Mouse (Mus musculus) embryonic stem cell, embryonic (primary cell): ENCODE measurements around the gene Itga5.

Source experiments
- CTCF ChIA-PET, 4 experiments: fragments of 300-600 bp in 2 of 4; fragments of 350-600 bp in 2 of 4; sonication (Branson Sonifier 250); formaldehyde crosslinking; loops; one replicate each; lab custom pipeline; 2022; ENCODE audit warnings: inconsistent platforms in 2 of 4; lab: Charles Lee
- POLR2A ChIA-PET, 4 experiments: fragments of 300-600 bp in 2 of 4; fragments of 350-600 bp in 2 of 4; sonication (Branson Sonifier 250); formaldehyde crosslinking; loops; one replicate each; lab custom pipeline; 2022; ENCODE audit warnings: antibody characterized with exemption in 4 of 4, inconsistent platforms in 1 of 4; lab: Charles Lee

The Itga5 gene

DNA sequence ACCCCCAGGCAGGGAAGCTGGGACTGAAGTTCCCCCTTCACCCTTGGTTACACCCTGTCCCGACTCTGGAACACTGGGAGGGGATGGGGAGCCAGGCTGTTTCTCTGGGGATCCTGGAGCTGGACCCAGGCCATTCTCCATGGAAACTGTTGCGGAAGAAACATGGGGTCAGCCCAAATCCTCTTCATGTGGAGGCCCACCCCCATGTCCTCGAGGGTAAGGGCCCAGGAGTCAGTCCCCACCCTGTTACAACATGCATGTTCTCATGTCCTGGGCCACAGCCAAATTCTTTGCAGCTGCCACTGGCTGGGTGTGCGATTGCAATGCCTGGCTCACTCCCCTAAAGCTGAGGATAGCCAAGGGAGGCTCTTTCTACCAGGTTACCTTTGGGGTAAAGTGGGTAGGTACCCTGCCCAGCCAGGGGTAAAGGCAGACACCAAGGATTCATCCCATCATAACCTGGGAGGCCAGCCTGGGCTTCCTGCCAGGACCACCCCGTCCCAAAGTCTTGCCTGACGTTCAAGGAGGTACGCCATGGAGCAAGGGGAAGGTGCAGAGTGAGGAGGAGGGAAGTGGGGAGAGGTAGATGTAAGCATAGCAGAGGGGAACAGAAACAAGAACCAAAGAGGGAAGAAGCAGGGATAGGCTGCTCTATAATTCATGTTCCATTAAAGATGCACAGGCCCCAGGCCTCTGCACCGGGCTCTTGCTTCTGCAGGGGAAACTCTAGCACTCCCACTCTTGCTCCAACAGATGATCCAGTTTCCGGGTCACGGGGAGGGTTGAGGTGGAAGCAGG lies 50.4 kb downstream of the Itga5 start:
- CTCF ChIA-PET, result interaction anchor here (0.5 to 11.5 kb wide), 90 partner anchors 8 to 594 kb away, joined by 3 to 126 read pairs (median 6); partner anchors contain the start of genes Copz1 (in 3 of the 4), Zfp385a (in 3 of the 4) and Calcoco1 (in 1 of the 4)

DNA sequence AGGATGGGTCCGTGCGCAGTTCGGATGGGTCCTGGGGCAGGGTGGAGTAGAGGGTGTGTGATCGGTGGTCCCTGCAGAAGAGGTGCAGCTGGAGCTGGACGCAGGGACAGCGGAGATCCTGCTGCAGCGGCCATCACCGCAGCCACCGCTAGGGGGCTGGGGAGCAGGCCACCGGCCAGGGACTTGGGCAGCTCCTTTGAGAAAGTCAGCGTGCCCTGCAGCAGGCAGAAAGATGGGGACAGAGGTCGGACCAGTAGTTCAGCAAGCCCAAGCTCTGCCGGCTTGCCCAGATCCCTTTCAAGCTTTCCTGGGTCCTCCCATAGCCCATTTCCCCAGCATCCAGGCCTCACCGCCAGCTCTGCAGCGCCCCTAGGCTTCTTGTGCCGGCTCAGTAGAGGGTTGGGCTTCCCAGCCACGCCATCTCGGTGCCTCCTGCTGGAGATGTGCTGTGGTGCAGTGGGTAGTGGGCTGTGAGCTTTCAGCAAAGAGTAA lies 51.5 kb downstream of the Itga5 start:
- ChIA-PET POLR2A (interaction anchor here (0.7 to 2.0 kb wide), 40 partner anchors 9 to 644 kb away, joined by 3 to 22 read pairs (median 4); partner anchors contain the start of genes Copz1 (in 3 of the 4), Cbx5 (in 2 of the 4) and Hnrnpa1 (in 2 of the 4)), CTCF (interaction anchor here (0.5 to 11.5 kb wide), 138 partner anchors 8 to 682 kb away, joined by 3 to 126 read pairs (median 5); partner anchors contain the start of genes Copz1 (in 3 of the 4), Zfp385a (in 3 of the 4), Calcoco1 (in 1 of the 4) and Cbx5 (in 1 of the 4))

More for the DNA sequence above, 50.4 kb downstream of the Itga5 start:
- POLR2A ChIA-PET, result interaction anchor here in 3 of 4 experiments (0.9 to 2.0 kb wide), 23 partner anchors 8 to 645 kb away, joined by 3 to 22 read pairs (median 5); partner anchors contain the start of genes Cbx5 (in 1 of the 3), Copz1 (in 1 of the 3) and Hnrnpa1 (in 1 of the 3)

DNA sequence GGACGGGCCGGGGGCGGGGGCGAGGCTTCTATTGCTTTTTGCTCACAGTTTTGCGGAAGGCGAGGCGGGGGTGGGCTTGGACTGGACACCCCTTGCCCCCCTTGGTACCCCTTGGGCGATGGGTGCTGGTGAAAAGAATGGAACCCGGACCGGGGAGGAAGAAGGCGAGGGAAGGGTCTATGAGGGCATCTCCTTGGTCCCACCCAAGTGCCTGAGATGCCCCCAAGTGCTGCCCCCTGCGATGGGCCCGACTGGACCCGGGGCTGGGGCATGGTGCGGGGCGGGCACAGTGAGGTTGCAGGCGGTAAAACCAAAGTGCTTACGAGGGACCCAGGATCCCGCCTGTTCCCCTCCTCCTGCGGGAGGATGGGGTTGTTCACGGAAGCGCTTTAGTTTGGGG lies 52.4 kb downstream of the Itga5 start:
- ChIA-PET POLR2A (interaction anchor here (0.6 to 2.6 kb wide), 8 partner anchors 9 to 131 kb away, joined by 3 to 13 read pairs (median 4); partner anchors contain the start of gene Copz1 (in 1 of the 4)), CTCF (interaction anchor here (0.6 to 13.9 kb wide), 28 partner anchors 8 to 316 kb away, joined by 3 to 250 read pairs (median 4); partner anchors contain the start of genes Copz1 (in 1 of the 4) and Hoxc6 (in 1 of the 4))

DNA sequence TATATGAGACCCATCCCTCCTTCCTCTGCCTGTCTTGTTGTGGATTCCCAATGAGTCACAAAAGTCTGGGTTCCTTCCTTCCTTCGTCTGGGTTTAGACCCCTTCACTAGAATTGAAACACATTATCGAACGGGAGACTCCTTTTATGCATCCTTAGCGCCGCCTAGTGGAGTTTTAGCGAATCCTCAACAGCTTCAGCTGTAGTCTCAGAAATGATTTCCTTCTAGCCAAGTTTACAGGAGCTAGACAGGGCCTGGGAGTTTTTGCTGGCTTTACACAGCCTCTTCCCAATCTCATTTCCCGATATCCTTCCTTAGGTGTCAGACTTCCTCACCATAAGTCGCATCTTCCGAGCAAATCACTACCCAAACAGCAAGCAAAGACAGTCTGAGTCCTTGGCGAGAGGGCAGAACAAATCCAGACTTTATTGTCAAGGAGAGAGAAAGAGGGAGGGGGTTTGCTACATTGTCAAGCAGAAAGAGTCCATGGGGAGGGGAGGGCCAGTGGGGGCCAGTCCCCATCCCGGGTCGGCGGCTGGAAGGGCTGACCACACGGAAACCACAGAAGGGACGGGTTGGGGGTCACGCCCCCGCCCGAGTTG lies 53.0 kb downstream of the Itga5 start:
- ChIA-PET POLR2A (interaction anchor here (0.6 to 2.6 kb wide), 10 partner anchors 10 to 579 kb away, joined by 3 to 13 read pairs (median 4); partner anchors contain the start of gene Copz1 (in 1 of the 4)), CTCF (interaction anchor here (0.5 to 13.9 kb wide), 36 partner anchors 8 to 316 kb away, joined by 3 to 250 read pairs (median 4); partner anchors contain the start of genes Copz1 (in 1 of the 4) and Hoxc6 (in 1 of the 4))

DNA sequence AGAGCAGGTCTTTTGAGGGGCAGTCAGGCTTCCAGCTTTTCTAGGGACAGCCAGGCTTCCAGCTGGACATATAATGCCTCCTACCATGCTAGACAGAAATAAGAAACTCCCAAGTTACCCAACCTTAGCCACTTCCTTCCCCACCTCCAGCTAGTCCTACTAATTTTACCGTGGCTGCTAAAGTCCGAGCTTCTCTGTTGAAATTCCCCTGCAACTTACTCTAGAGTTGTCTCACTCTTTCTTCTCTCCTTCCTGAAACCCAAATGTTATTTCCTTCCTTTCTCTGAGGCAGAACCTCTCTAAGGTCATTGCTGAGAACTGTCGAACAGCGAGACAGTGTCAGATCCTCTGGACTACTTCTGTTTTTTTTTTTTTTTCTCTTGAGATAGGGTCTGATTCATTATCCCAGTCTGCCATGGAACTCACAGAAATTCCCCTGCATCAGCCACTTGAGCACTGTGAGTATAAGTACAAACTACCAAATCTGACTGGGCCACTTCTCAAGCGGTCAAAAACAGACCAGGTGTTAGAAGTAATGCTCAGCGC lies 56.1 kb downstream of the Itga5 start, which contains the start of gene Gpr84:
TSS of gene Gpr84 (minus strand) at position 248 of the 546 bp plus-strand sequence.
- ChIA-PET POLR2A (interaction anchor here (0.5 to 17.4 kb wide), 17 partner anchors 10 to 326 kb away, joined by 3 to 211 read pairs (median 4); partner anchors contain the start of genes Cbx5 (in 2 of the 4), Copz1 (in 1 of the 4) and Hnrnpa1 (in 1 of the 4)), CTCF (interaction anchor here (0.6 to 13.9 kb wide), 18 partner anchors 8 to 1062 kb away, joined by 3 to 250 read pairs (median 6); no protein-coding TSS in a partner anchor)

DNA sequence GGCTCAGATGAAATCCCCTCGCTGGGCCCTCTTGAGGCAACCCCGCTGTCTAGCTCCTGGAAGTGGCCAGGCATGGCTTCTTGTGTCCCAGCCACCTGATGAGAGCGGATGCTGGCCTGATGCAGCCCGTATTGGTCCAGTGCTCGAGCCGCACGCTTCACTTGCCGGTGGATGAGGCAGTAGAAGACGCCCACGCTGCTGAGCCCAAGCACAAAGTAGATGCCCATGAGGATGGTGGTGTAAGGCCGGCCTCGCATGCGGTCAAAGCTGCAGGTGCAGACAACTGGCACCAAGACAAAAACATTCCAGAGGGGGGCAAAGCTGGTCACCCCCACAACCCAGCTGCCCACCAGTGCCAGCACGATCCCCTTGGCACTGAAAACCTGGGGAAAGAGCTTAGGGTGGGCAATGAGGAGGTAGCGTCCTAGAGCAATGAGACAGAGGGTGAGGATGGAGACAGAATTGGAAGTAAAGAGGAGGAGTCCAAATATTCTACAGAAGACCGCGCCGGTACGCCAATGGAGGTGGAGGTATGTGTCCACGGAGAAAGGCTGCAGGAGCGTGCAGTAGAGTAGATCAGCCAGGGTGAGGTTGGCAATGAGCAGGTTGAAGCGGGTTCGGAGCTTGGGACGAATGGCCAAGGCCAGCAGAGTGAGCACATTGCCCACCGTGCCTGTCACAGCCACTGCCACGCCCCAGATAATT lies 57.5 kb downstream of the Itga5 start:
- ChIA-PET CTCF (interaction anchor here (0.5 to 13.9 kb wide), 51 partner anchors 9 to 824 kb away, joined by 3 to 250 read pairs (median 5); partner anchors contain the start of genes Copz1 (in 2 of the 4), Cbx5 (in 1 of the 4), Hoxc10 (in 1 of the 4) and Zfp385a (in 1 of the 4)), POLR2A (interaction anchor here (0.5 to 17.4 kb wide), 35 partner anchors 9 to 378 kb away, joined by 3 to 211 read pairs (median 4); partner anchors contain the start of genes Copz1 (in 3 of the 4), Cbx5 (in 2 of the 4) and Hnrnpa1 (in 1 of the 4))

DNA sequence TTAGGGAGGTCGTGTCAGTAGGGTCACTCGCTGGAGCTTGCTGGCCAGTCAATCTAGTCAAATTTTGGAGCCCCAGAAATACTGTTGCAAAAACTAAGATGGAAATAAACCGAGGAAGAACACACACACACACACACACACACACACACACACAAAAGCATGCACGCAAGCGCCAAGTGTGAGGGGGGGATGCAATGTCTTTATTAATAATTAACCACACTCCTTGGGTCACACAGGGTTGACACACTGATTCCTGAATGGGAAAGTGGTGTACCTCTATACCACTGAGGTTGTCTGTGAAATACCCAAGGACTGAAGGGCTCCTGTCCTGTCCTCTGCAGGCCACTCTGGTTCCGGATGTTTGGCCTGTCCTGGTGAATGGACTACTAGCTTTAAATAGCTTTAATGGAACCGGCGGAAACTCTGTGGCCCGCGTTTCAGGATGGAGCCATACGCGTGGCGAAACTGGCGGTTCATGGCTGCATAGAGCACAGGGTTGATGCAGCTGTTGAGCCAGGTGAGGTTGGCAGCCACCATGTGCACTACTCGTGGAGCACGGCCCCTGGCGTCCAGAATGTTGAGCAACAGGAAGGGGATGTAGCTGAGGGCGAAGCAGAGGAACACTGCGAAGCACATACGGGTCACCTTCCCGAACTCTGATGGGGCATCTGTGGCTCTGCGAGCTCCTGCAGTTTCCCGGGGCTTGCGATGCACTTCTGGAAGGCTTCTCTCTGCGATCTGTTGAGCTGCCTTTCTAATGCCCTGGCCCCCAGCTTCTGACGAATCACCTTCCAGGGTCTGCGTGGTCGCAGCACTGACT lies 58.3 kb downstream of the Itga5 start:
- ChIA-PET POLR2A (interaction anchor here (0.5 to 17.4 kb wide), 36 partner anchors 10 to 377 kb away, joined by 3 to 211 read pairs (median 4); partner anchors contain the start of genes Copz1 (in 3 of the 4), Cbx5 (in 2 of the 4) and Hnrnpa1 (in 1 of the 4)), CTCF (interaction anchor here (0.5 to 13.9 kb wide), 61 partner anchors 7 to 823 kb away, joined by 3 to 250 read pairs (median 5); partner anchors contain the start of genes Copz1 (in 2 of the 4), Cbx5 (in 1 of the 4), Hoxc10 (in 1 of the 4) and Zfp385a (in 1 of the 4))

DNA sequence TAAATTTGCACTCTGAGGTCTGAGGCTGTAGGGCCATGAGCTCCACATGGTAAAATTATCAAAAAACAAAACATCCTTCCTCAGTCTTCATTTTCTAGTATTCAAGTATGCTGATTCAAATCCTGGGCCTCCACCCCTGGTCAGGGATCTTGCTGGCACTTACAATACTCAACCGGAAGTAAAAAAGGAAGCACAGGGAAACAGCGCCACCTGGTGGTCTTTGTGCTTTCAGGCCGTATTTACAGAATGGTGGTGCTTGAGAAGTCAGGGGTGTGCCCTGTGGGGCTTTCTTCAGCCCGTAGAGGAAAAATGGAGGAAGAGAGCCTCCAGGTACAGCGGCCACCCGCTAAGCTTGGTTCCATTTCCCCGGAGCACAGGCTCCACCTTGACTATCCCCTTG lies 59.4 kb downstream of the Itga5 start:
- ChIA-PET POLR2A (interaction anchor here in 2 of 4 experiments (0.6 to 17.4 kb wide), 14 partner anchors 8 to 121 kb away, joined by 3 to 211 read pairs (median 9); partner anchors contain the start of genes Cbx5 (in 1 of the 2), Copz1 (in 1 of the 2) and Hnrnpa1 (in 1 of the 2)), CTCF (interaction anchor here in 3 of 4 experiments (0.6 to 13.9 kb wide), 19 partner anchors 8 to 631 kb away, joined by 4 to 250 read pairs (median 11); no protein-coding TSS in a partner anchor)

DNA sequence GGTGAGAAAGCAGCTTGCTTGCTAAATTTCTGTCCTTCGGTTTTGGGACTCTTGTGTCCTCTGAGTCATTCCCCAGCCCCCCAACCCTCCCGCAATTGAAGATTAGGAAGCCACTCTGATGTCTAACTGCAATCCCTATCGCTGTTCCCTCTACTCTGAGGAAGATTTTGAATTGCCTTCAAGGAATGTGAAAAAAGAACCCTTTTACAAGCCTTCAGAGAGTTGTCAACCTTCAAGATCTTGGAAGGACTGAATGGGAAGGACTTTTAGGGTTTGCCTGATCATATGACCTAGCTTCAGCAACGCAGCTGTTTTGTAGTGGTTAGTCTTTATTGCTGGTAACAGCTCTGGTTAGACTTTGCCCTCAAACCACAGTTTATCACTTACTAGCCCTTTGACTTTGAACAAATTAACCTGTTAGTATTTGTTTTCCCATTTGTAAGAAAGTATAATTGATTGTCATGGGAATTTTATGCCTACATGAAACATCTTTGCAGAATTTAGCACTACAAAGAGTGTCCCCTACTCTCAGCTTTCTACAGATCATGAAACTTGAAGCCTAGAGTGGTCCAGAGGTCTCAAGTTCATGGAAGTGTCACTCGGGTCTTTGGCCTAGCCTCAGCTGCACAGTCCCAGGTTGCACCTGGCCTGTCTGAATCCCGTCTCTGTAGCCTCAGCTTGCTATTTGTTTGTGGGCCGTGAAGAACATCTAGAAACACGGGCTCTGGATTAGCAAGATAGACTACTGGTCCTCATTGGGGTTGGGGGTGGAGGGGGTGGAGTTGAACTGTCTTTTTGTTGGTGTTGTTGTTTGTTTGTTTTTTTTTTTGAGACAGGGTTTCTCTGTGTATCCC lies 60.5 kb downstream of the Itga5 start:
- CTCF ChIA-PET, result interaction anchor here (0.5 to 13.9 kb wide), 31 partner anchors 7 to 246 kb away, joined by 3 to 250 read pairs (median 5); partner anchors contain the start of gene Copz1 (in 1 of the 4)

DNA sequence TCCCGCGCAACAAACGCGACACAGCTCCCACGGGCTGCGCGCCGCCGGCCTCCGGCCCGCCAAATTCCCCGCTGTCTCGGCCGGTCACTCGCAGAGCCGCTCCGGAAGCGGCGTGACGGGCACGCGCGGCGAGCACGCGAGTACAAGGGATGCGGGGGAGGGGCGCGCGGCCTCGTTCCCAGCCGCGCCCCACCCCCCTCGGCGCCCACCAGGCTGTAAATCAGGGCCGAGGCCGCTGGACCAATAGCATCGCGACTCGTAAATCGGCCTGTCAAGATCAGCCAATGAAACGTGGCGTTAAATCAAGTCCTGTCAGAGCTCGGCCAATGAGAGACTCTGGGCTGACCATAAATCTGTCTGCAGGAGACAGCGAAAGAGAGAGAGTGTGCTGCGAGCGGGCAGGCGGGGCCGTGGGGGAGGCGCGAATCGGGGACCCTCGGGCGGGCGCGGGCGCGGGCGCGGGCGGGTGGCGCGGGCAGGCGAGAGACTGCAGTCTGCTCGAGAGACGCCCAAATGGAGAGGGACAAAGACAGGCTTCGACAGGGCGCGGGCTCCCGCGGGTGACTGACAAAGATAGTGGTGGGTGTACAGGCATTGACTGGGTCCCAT lies 61.4 kb downstream of the Itga5 start:
- ChIA-PET CTCF (interaction anchor here (0.5 to 13.9 kb wide), 28 partner anchors 8 to 583 kb away, joined by 3 to 250 read pairs (median 6); partner anchors contain the start of genes Calcoco1 (in 1 of the 4) and Copz1 (in 1 of the 4)), POLR2A (interaction anchor here (0.6 to 17.4 kb wide), 48 partner anchors 9 to 321 kb away, joined by 3 to 211 read pairs (median 4); partner anchors contain the start of genes Cbx5 (in 3 of the 4), Copz1 (in 3 of the 4) and Hnrnpa1 (in 2 of the 4))

More for the DNA sequence above, 60.5 kb downstream of the Itga5 start:
- POLR2A ChIA-PET, result interaction anchor here (0.6 to 17.4 kb wide), 38 partner anchors 9 to 309 kb away, joined by 3 to 211 read pairs (median 4); partner anchors contain the start of genes Cbx5 (in 3 of the 4), Copz1 (in 2 of the 4) and Hnrnpa1 (in 2 of the 4)

DNA sequence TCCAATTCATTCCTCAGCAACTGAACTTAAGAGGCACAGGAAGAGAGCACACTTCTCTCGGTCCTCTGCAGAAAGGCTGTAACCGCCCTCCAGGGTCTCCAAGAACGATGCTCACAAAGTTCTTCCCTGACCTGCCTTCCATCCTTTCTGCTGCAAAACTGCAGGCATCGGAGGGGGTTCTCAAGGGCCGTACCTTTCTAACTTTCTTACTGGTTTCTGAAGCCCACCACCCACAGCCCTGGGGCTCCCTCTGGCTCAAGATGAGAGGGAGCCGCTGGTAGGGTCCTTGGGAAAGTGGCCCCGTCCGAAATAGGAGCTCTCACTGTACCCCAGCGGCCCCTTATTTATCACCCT lies 62.0 kb downstream of the Itga5 start:
- POLR2A ChIA-PET, result interaction anchor here in 3 of 4 experiments (0.6 to 17.4 kb wide), 42 partner anchors 8 to 320 kb away, joined by 3 to 211 read pairs (median 4); partner anchors contain the start of genes Cbx5 (in 3 of the 3), Copz1 (in 3 of the 3) and Hnrnpa1 (in 2 of the 3)
- CTCF ChIA-PET, result interaction anchor here (0.5 to 13.9 kb wide), 21 partner anchors 9 to 582 kb away, joined by 3 to 250 read pairs (median 8); partner anchors contain the start of genes Calcoco1 (in 1 of the 4) and Copz1 (in 1 of the 4)

DNA sequence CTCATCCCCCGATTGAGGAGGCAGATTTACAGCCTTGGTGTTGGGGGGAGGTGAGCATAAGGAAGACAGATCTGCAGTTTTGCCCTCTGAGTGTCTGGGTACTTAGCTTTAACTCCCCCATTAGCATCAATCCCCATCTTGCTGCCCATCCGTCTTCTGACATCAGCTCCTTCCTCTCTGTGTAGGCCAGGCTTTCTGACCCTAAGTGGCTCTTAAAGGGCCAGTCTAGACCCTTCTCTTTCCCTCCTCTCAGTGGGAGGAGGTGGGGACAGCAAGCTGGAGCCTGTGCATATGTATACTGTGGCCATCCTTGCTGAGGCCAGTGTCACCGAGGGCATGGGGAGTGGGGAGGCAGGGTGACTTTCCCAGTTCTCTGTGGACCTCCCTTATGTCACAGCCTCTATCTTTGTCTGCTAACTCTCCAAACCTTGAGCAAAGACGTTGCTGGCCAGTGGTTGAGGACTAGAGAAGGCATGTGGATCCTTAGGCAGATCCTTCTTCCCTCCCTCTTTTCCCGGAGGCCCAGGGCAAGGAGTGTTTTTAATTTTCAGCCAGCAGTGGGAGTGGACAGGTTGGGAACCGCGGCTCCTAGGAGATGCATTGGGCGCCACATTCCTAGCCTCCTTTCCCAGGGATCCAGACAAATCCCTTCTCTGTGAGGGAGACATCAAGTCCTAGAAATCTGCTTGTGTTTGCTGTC lies 62.5 kb downstream of the Itga5 start:
- ChIA-PET POLR2A (interaction anchor here in 2 of 4 experiments (0.6 to 17.4 kb wide), 30 partner anchors 8 to 232 kb away, joined by 3 to 211 read pairs (median 4); partner anchors contain the start of genes Cbx5 (in 2 of the 2), Copz1 (in 2 of the 2) and Hnrnpa1 (in 2 of the 2)), CTCF (interaction anchor here (0.6 to 13.9 kb wide), 16 partner anchors 9 to 220 kb away, joined by 3 to 250 read pairs (median 8); no protein-coding TSS in a partner anchor)
